Mouse (Mus musculus) lung, embryonic 16.5 days (tissue): ENCODE results near the gene Gm9745. TPM values are rescaled to one million over a fixed set of nuclear protein-coding genes. Genes with fewer than 3 reads are reported as not detected.
"Not testable (repeated sequence)": the region's sequence is repeated elsewhere in the genome, so short reads cannot be mapped to it uniquely, and the experiment has no call there.

Source experiments
- ATAC-seq: fragments of 200-750 bp; cut with Nextera tagmentation; 2 replicates; pipeline ENCODE4 v1.8.0; 2017; ENCODE audit warnings: low read depth, mild to moderate bottlenecking, moderate library complexity
- H3K27ac ChIP-seq: fragments of 300-500 bp; sonication (generic); 2 replicates; pipeline ENCODE4 v1.5.1; 2014; ENCODE audit warnings: mild to moderate bottlenecking, control low read depth, low read length
- H3K27me3 ChIP-seq: fragments of 300-500 bp; sonication (generic); 2 replicates; pipeline ENCODE4 v1.6.1; 2014; ENCODE audit warnings: low read depth, low read length, mixed read lengths; ENCODE audit not compliant: control insufficient read depth, insufficient read depth
- H3K36me3 ChIP-seq: fragments of 300-500 bp; sonication (generic); 2 replicates; pipeline ENCODE4 v1.6.1; 2014; ENCODE audit warnings: low read length; ENCODE audit not compliant: control insufficient read depth, insufficient read depth
- H3K4me1 ChIP-seq: fragments of 300-500 bp; sonication (generic); replicated peaks from 2 replicates; pipeline ENCODE4 v1.6.1; 2014; ENCODE audit warnings: low read length, mixed read lengths; ENCODE audit not compliant: control insufficient read depth, insufficient read depth
- H3K4me2 ChIP-seq: fragments of 300-500 bp; sonication (generic); 2 replicates; pipeline ENCODE4 v1.6.1; 2014; ENCODE audit warnings: low read depth, low read length, control low read depth
- H3K4me3 ChIP-seq: fragments of 300-500 bp; sonication (generic); 2 replicates; pipeline ENCODE4 v1.5.1; 2014; ENCODE audit warnings: mild to moderate bottlenecking, low read length, control low read depth
- H3K9ac ChIP-seq: fragments of 300-500 bp; sonication (generic); 2 replicates; pipeline ENCODE4 v1.6.1; 2014; ENCODE audit warnings: low read length, control low read depth
- H3K9me3 ChIP-seq: fragments of 300-500 bp; sonication (generic); 2 replicates; pipeline ENCODE4 v1.6.1; 2016; ENCODE audit warnings: low read length; ENCODE audit not compliant: control insufficient read depth
- WGBS: fragments of 180-500 bp; shearing (Covaris S2); extraction: QIAGEN DNeasy Blood & Tissue Kit; methylation state at CpG from one replicate; pipeline ENCODE4 v1.1.7; 2014; 5-methylcytosine and 5-hydroxymethylcytosine counted together
- microRNA-seq: library from miRNA; unstranded; fragments of <30 nt; microRNA quantifications from one replicate; pipeline ENCODE4, GENCODE M21; 2016
- polyA plus RNA-seq: library from polyadenylated mRNA; unstranded; fragments of >200 nt; fragmentation: Nextera tagmentation; extraction: Ambion mirVana; gene quantifications from 2 replicates; pipeline ENCODE4 v1.2.1, GENCODE M21; 2015

The Gm9745 gene
- polyA plus RNA-seq, 1 experiment from 2014 or later: not detected

DNA sequence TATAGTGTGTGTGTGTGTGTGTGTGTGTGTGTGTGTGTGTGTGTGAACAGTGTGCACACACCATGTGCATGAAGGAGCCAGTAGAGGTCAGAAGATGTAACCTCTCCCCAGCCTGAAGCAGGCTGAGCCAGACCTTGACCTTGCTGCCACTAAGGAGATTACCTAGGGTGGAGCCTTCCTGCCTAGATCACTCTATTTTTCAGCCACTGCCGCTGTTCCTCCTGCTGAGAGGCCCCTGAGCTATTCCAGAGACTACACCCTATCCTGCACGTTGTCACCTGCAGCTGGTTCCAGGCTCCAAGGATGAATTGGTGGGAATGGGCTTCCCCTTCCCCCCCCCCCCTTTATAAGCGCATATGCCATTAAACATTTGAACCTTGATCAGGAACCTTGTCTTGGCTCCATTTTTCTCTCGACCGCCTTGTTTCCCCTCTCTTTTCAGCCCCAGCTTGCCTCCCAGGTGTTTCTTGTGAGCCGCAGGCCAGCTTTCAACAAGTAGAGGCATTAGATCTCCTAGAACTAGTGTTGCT lies 10.4 kb downstream of the Gm9745 start:
- WGBS: 60% methylated on average over 6 of the region's 6 CpGs

DNA sequence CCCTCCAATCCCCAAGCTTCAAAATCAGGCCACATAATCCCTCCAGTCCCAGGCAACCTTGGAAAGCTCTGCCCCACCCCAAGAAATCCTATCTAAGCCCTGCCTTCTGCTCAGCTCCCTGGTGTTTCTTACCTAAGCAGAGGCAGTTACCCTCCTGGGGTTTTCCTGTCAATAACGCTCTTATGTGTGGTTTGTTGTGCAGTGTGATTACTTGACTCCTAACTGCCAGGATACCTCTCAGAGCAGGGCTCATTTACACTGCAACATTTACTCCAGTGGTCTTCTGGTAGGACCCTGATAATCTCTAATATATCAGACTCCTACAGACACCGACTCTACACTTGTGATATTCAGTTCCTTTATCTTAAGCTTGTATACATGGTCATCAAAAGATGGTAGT lies 14.5 kb downstream of the Gm9745 start:
- no peak overlapping the region for H3K9ac ChIP-seq
- no peaks in the 10 kb centered on the region for H3K27me3 ChIP-seq
- H3K4me1 ChIP-seq: no peaks in the 10 kb centered on the region
- no peaks in the 10 kb centered on the region for H3K9me3 ChIP-seq
- WGBS: 46% methylated on average over 2 of the region's 2 CpGs
- H3K27ac ChIP-seq: no peak overlapping the region
- H3K4me2 ChIP-seq: no peak overlapping the region
- no peak overlapping the region for H3K4me3 ChIP-seq
- no peaks in the 10 kb centered on the region for H3K36me3 ChIP-seq
- no peak for ATAC-seq

More for the DNA sequence above, 10.4 kb downstream of the Gm9745 start:
- H3K36me3 ChIP-seq, H3K4me1 ChIP-seq, ATAC-seq, H3K4me2 ChIP-seq, H3K27ac ChIP-seq, H3K27me3 ChIP-seq, H3K9me3 ChIP-seq, H3K4me3 ChIP-seq, H3K9ac ChIP-seq: not testable (repeated sequence)

DNA sequence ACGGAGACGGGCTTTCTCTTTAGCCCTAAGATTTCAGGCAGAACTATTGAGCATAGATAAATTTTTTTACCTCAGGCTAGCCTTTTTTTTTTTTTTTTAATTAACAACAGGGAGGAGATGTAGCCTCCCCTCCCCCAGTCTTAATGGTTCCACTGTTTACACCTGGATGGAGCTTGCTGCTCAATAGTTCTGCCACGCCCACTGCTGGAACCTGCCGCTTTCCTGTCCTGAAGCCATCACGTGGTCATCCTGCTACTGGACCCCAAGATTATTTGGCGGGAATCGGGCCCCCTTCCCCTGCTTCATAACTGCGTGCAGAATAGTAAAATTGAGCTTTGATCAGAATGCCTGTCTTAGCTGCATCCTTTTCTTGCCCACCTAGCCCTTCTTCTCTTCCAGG lies 34.1 kb downstream of the Gm9745 start:
- not testable (repeated sequence) for ATAC-seq, H3K4me3 ChIP-seq, H3K36me3 ChIP-seq, H3K4me2 ChIP-seq, H3K4me1 ChIP-seq, H3K9me3 ChIP-seq, H3K27ac ChIP-seq, H3K27me3 ChIP-seq, H3K9ac ChIP-seq
- WGBS: 88% methylated on average over 8 of the region's 8 CpGs

DNA sequence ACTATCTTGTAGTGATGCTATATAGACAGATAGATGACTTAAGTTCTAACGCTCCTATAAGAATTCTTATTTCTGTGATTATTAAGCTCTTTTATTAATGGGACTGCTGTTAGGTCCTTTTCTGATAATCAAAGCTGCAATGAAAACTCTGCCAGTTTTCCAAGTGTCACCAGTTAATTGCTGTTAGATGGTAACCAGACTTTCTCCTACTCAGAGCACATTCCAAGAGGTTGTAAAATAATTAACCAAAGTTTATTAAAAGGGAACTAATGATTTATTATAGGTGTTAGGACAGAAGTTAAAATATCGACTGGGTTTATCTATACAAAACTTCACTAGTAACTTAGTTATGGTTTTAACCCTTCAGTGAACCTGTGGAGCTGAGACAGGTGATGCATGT lies 42.0 kb downstream of the Gm9745 start:
- 83% methylated on average over 2 of the region's 2 CpGs for WGBS
- not testable (repeated sequence) for H3K4me1 ChIP-seq, H3K27ac ChIP-seq, H3K36me3 ChIP-seq, H3K27me3 ChIP-seq, ATAC-seq, H3K9ac ChIP-seq, H3K4me3 ChIP-seq, H3K9me3 ChIP-seq, H3K4me2 ChIP-seq

Small RNA genes lying within 50 kb of the gene (microRNA-seq; reads per million reads assigned to microRNA genes)
- not detected for gene Gm22750

Other genes starting within 250 kb of the Gm9745 start
- gene Wdr37, start 76.3 kb downstream of the Gm9745 start, polyA plus RNA-seq: 21.3 and 23.1 TPM in 2 replicates
- 54.2 and 59.9 TPM in 2 replicates for gene Idi1, start 62.7 kb downstream of the Gm9745 start, polyA plus RNA-seq
- gene Idi2, start 4.6 kb upstream of the Gm9745 start, polyA plus RNA-seq: 0.06 TPM in 1 of 2 replicates, not detected in the other
- 56.3 and 61.7 TPM in 2 replicates for gene Gtpbp4, start 47.9 kb upstream of the Gm9745 start, polyA plus RNA-seq
- 31.6 and 31.9 TPM in 2 replicates for gene Larp4b, start 145.7 kb upstream of the Gm9745 start, polyA plus RNA-seq